Mouse (Mus musculus) MEL (cell line): Measurements from ENCODE around the gene Rab34.

Source experiments
- CTCF ChIP-seq, 3 experiments: IDR thresholded peaks in 2 of 3; conservative IDR thresholded peaks in 1 of 3; 2 replicates each; pipeline ENCODE4 v1.5.1; 2011 to 2012; ENCODE audit warnings: low read length in 3 of 3, low read depth in 2 of 3, mild to moderate bottlenecking in 2 of 3, improper control_type of control experiment in 1 of 3, inconsistent platforms in 1 of 3, mixed read lengths in 1 of 3, moderate library complexity in 1 of 3; ENCODE audit not compliant: control insufficient read depth in 1 of 3, insufficient read depth in 1 of 3, poor library complexity in 1 of 3, severe bottlenecking in 1 of 3
- E2F4 ChIP-seq: IDR thresholded peaks from 2 replicates; pipeline ENCODE4 v1.6.1; 2011; ENCODE audit warnings: low read depth, low read length, improper control_type of control experiment, borderline replicate concordance
- EP300 ChIP-seq, 2 experiments: IDR thresholded peaks; 2 replicates each; pipeline ENCODE4 v1.6.1; 2011; ENCODE audit warnings: improper control_type of control experiment in 2 of 2, low read length in 2 of 2, low read depth in 1 of 2, mild to moderate bottlenecking in 1 of 2
- MAFK ChIP-seq: IDR thresholded peaks from 2 replicates; pipeline ENCODE4 v1.6.1; 2011; ENCODE audit warnings: low read depth, mild to moderate bottlenecking, low read length, improper control_type of control experiment, borderline replicate concordance
- MAX ChIP-seq: IDR thresholded peaks from 2 replicates; pipeline ENCODE4 v1.6.1; 2011; ENCODE audit warnings: low read length, improper control_type of control experiment
- MAZ ChIP-seq: IDR thresholded peaks from 2 replicates; pipeline ENCODE4 v1.6.1; 2012; ENCODE audit warnings: low read depth, mild to moderate bottlenecking, inconsistent platforms, low read length, improper control_type of control experiment
- MXI1 ChIP-seq: IDR thresholded peaks from 2 replicates; pipeline ENCODE4 v1.6.1; 2011; ENCODE audit warnings: mild to moderate bottlenecking, low read depth, low read length, improper control_type of control experiment
- POLR2A ChIP-seq, 2 experiments: IDR thresholded peaks; 2 replicates each; pipeline ENCODE4 v1.6.1; 2011 to 2012; ENCODE audit warnings: low read length in 2 of 2, mild to moderate bottlenecking in 2 of 2, control low read depth in 1 of 2, improper control_type of control experiment in 1 of 2, low read depth in 1 of 2, moderate library complexity in 1 of 2; ENCODE audit not compliant: control insufficient read depth in 1 of 2, insufficient read depth in 1 of 2, poor library complexity in 1 of 2
- POLR2AphosphoS2 ChIP-seq: IDR thresholded peaks from 2 replicates; pipeline ENCODE4 v1.6.1; 2011; ENCODE audit warnings: low read length, improper control_type of control experiment
- RAD21 ChIP-seq: IDR thresholded peaks from 2 replicates; pipeline ENCODE4 v1.6.1; 2011; ENCODE audit warnings: mild to moderate bottlenecking, low read depth, low read length, improper control_type of control experiment

- TF ChIP-seq POLR2A (IDR thresholded peaks at IDR 0.05; ENCODE audit: control insufficient read depth in 1 of 2, insufficient read depth in 1 of 2, low read depth in 1 of 2, low read length in 2 of 2, poor library complexity in 1 of 2) = no peak
- no peak for TF ChIP-seq CTCF (IDR thresholded peaks at IDR 0.05 in 2 of 3, conservative IDR thresholded peaks at IDR 0.05 in 1 of 3; ENCODE audit: control insufficient read depth in 1 of 3, insufficient read depth in 1 of 3, low read depth in 2 of 3, low read length in 3 of 3, poor library complexity in 1 of 3, severe bottlenecking in 1 of 3)
- no peak for TF ChIP-seq MAFK
- TF ChIP-seq POLR2AphosphoS2 = no peak
- no peak for TF ChIP-seq MAX
- no peak for TF ChIP-seq EP300 (IDR thresholded peaks at IDR 0.05; ENCODE audit: low read depth in 1 of 2, low read length in 2 of 2)
- no peak for TF ChIP-seq RAD21
- no peak for TF ChIP-seq MAZ
- no peak for TF ChIP-seq E2F4
- TF ChIP-seq MXI1 = no peak
Observed at GRCm38 (mm10) chr11:78163045-78163444, 25.2 kb upstream of the Rab34 start.
